Mouse (Mus musculus) spleen, postnatal 4 days (tissue): ENCODE results near the gene Rwdd2a.
"Not testable (repeated sequence)": the region's sequence is repeated elsewhere in the genome, so short reads cannot be mapped to it uniquely, and the experiment has no call there.

Source experiments
- DNase-seq, 2 experiments: peaks; one replicate each; pipeline ENCODE4 v3.0.0; 2022; ENCODE audit warnings: low spot score in 2 of 2

The Rwdd2a gene

DNA sequence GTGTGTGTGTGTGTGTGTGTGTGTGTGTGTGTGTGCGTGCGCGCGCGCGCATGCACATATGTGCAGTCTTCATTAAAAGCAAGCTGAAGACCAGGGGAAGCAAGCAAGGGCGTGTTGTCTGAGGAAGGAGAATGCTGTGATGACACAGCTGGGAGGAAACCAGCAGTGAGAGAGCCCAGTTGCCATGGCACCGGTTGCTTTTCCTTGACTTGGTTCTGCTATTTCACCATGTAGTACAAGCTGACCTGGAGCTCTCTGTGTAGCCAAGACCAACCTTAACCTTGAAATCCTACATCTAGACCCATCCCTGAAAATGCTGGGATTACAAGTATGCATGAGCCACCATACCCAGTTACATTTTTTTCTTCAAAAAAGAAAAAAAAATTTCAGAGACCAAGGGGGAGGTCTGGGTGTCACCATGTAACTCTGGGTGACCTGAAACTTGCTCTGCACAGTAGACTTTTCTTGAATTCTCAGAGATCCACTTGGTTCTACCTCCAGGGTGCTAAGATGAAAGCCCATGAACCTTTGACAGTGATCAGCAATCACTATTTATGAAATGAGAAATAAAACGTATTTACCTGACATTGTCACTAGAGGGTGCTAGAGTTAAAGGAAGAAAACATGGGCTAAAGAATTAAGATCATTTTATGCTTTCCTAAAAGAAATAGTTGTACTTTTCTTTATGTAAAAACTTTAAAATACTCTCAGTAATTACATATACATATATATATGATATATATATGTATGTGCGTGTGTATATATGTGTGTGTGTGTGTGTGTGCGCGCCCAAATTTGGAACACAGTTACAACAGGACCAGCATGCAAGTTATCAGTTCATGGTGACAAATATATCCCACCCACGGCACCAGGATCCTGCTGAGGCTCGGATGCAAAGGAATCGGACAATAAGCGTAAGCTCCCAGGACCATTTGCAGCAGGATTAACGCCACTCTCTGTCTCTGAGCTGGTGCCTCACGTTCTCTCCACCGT lies 21.2 kb downstream of the Rwdd2a start:
- DNase-seq: no peak

GRCm38 (mm10) chr9:86594357-86594767 lies 22.6 kb downstream of the Rwdd2a start:
- DNase-seq: not testable (repeated sequence)

- DNase-seq: not testable (repeated sequence)
Measured at GRCm38 (mm10) chr9:86596983-86597382, 25.2 kb downstream of the Rwdd2a start.

- DNase-seq: no peak
Measured at GRCm38 (mm10) chr9:86599723-86600303, 28.0 kb downstream of the Rwdd2a start.

- no peak for DNase-seq
Measured at GRCm38 (mm10) chr9:86605776-86606175, 34.0 kb downstream of the Rwdd2a start.

GRCm38 (mm10) chr9:86612091-86612490 lies 40.3 kb downstream of the Rwdd2a start:
- DNase-seq: no peak

DNA sequence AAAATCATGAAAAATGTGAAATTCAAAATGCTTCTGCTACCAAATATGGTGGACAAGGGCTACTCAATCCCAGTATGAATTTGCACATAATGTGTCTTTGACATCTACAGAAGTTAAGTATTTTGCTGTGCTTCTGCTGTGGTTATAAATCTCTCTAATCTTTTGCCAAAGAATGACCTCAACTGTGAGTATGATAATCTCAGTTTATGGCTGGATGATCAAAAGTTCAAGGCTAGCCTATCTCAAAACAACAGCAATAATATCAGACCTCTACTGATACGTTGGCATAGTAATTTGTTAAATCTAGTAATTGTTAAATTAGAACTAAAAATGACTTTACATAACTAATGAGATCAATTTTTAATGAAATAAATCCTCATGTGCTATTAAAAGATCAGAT lies 44.0 kb downstream of the Rwdd2a start:
- no peak for DNase-seq

- no peak for DNase-seq
Measured at GRCm38 (mm10) chr9:86617837-86618492, 46.2 kb downstream of the Rwdd2a start.

- no peak for DNase-seq
Measured at GRCm38 (mm10) chr9:86619341-86620139, 47.7 kb downstream of the Rwdd2a start.

GRCm38 (mm10) chr9:86622062-86622461 lies 50.3 kb downstream of the Rwdd2a start:
- peak in 1 of 2 experiments; percentile 23 for DNase-seq

GRCm38 (mm10) chr9:86624039-86624438 lies 52.2 kb downstream of the Rwdd2a start:
- no peak for DNase-seq
